Mouse (Mus musculus): ENCODE data around the gene Gemin5. TPM values are rescaled to one million over a fixed set of nuclear protein-coding genes. Genes with fewer than 3 reads are reported as not detected.
A peak's percentile ranks its signal among the peaks of the same experiment; 100 is the strongest.

Gemin5 gene
- total and polyA plus RNA-seq, 3 experiments = 3.2 to 9.3 (median 9.1) TPM

DNA sequence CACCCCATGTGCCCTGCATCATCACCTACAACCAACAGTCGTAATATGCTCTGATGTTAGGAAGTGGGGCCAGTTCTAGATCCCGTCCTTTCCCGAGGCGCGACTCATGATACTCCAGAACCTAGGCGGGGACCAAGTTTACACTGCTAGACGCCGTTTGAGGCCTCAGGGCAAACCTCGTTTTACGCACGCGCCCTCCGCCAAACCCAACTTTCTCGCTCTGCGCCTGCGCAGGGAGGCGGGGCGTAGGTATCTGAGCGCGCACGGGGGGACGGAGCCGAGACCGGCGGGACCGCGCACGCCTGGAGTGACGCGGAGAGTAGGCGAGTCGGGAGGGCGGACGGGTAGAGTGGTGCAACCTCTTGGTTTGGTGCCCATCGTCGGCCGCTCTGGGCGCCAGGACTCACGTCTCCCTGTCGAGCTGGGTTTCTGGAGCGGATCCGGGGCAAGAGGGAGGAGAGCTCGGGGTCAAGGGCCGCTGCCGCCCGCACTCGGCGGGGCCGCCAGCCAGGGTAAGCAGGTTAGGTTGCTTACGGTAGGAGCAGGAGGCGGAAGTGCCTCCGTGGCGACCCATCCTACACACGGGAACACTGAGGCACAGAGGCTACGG lies 64.5 kb downstream of the Gemin5 start, which contains the start of gene Cnot8:
Gene Cnot8, plus strand, starts transcription at position 457 of the 610 bp plus-strand sequence.
- Histone ChIP-seq H3K79me2 (replicated peaks; ENCODE audit: control insufficient read depth, insufficient read depth, low read length) (peaks cover 1% of the 10 kb centered on the region; the same call in 1 of the 2 replicates), H3K36me3 (ENCODE audit: control insufficient read depth, insufficient read depth, low read length) (no peaks in the 10 kb centered on the region), H3K27ac (peak within 1 kb of the TSS; percentile 89), H3K9ac (ENCODE audit: low read depth, low read length) (peak within 1 kb of the TSS; percentile 84), H3K4me1 (ENCODE audit: control insufficient read depth, insufficient read depth, low read length) (peaks cover 8% of the 10 kb centered on the region), H3K27me3 (ENCODE audit: control insufficient read depth, insufficient read depth, low read length) (no peaks in the 10 kb centered on the region), H3K4me3 (peak within 1 kb of the TSS; percentile 80)
- TF ChIP-seq EP300 (IDR thresholded peaks at IDR 0.05; ENCODE audit: insufficient read depth, low read depth, low read length) = 0 out of 2 replicates have a peak, but pooled peaks have one; percentile 32
- peak; percentile 90 for TF ChIP-seq POLR2A (IDR thresholded peaks at IDR 0.05; ENCODE audit: insufficient read depth, low read depth, low read length)
- no peak for TF ChIP-seq CTCF (IDR thresholded peaks at IDR 0.05)
- peak; percentile 99 to 100 for DNase-seq
- under 1% methylated on average over 55 of the region's 55 CpGs for WGBS
- intact Hi-C loops (cut with DNase I) = loop anchor here (2.0 to 10.0 kb wide), 4 partner anchors 97 to 302 kb away; partner anchors contain the start of genes Sap30l and Zfp692

DNA sequence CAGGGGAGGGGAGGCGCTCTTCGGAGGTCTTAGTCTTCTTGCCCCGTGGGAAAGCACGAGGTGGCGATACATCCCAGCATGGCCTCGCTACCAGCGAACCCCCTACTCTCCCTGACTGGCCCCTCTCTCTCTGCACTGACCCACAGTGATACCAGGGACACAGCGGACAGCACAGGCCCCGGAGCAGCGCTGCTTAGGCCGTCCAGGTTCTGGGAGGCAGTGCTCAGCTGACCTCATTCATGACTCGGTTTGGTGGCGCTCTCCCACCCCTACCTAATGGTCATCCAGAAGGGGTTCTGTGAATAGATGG lies 65.0 kb downstream of the Gemin5 start:
- Histone ChIP-seq H3K4me3 (peak overlapping the region; percentile 80), H3K27ac (peak overlapping the region; percentile 89), H3K9ac (ENCODE audit: low read depth, low read length) (peak overlapping the region; percentile 55), H3K27me3 (ENCODE audit: control insufficient read depth, insufficient read depth, low read length) (no peaks in the 10 kb centered on the region), H3K4me1 (ENCODE audit: control insufficient read depth, insufficient read depth, low read length) (peaks cover 8% of the 10 kb centered on the region), H3K36me3 (ENCODE audit: control insufficient read depth, insufficient read depth, low read length) (no peaks in the 10 kb centered on the region), H3K79me2 (replicated peaks; ENCODE audit: control insufficient read depth, insufficient read depth, low read length) (peaks cover 1% of the 10 kb centered on the region; the same call in 1 of the 2 replicates)
- 64% methylated on average over 13 of the region's 13 CpGs for WGBS
- no peak for DNase-seq
- intact Hi-C loops (cut with DNase I) = loop anchor here (2.0 to 10.0 kb wide), 4 partner anchors 96 to 301 kb away; partner anchors contain the start of genes Sap30l and Zfp692
- TF ChIP-seq POLR2A (IDR thresholded peaks at IDR 0.05; ENCODE audit: insufficient read depth, low read depth, low read length) (no peak), EP300 (IDR thresholded peaks at IDR 0.05; ENCODE audit: insufficient read depth, low read depth, low read length) (no peak), CTCF (IDR thresholded peaks at IDR 0.05) (no peak)

DNA sequence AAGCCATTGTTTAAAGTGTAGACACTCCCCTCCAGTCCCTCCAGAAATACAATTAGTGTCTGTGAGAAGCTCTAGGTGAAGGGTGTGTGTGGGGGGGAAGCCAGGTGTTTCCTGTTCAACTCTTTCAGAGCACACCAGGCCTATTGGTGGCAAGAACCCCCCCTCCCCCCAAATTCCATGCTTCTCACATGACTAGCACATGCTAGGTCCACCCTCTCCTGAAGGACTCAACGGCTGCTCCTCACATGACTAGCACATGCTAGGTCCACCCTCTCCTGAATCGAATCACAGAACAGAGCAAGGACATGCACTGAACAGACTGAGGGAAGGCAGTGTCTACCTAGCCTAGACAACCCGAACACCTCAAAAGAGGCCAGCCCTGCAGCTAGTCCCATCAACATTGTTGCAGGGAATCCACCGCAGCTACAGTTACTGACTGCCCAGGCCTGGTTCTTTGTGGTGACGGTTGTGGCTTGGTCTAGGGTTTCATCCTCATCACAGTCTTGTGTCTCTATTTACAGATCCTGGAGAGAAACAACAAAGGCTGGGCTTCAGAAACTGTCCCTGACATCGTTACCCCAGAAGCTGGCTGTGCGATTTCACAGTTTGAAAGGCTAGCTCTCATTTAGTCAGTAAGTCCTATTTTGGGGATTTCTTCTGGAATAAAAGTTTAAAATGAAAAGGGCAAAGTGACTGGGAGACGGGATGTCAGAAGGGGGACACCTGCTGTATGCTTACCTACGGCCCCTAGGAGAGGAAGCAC lies 65.6 kb downstream of the Gemin5 start:
- WGBS = 75% methylated on average over 9 of the region's 9 CpGs
- intact Hi-C loops (cut with DNase I) = loop anchor here (2.0 to 10.0 kb wide), 4 partner anchors 96 to 300 kb away; partner anchors contain the start of genes Sap30l and Zfp692
- DNase-seq = no peak
- Histone ChIP-seq H3K36me3 (ENCODE audit: control insufficient read depth, insufficient read depth, low read length) (no peaks in the 10 kb centered on the region), H3K4me3 (no peak overlapping the region), H3K79me2 (replicated peaks; ENCODE audit: control insufficient read depth, insufficient read depth, low read length) (no peaks in the 10 kb centered on the region), H3K27ac (peak overlapping the region; percentile 89; the same call in 1 of the 2 replicates), H3K4me1 (ENCODE audit: control insufficient read depth, insufficient read depth, low read length) (peaks cover 8% of the 10 kb centered on the region), H3K27me3 (ENCODE audit: control insufficient read depth, insufficient read depth, low read length) (no peaks in the 10 kb centered on the region), H3K9ac (ENCODE audit: low read depth, low read length) (no peak overlapping the region)
- 0 out of 2 replicates have a peak, but pooled peaks have one; percentile 18 for TF ChIP-seq EP300 (IDR thresholded peaks at IDR 0.05; ENCODE audit: insufficient read depth, low read depth, low read length)
- TF ChIP-seq POLR2A (IDR thresholded peaks at IDR 0.05; ENCODE audit: insufficient read depth, low read depth, low read length) = no peak
- no peak for TF ChIP-seq CTCF (IDR thresholded peaks at IDR 0.05)

DNA sequence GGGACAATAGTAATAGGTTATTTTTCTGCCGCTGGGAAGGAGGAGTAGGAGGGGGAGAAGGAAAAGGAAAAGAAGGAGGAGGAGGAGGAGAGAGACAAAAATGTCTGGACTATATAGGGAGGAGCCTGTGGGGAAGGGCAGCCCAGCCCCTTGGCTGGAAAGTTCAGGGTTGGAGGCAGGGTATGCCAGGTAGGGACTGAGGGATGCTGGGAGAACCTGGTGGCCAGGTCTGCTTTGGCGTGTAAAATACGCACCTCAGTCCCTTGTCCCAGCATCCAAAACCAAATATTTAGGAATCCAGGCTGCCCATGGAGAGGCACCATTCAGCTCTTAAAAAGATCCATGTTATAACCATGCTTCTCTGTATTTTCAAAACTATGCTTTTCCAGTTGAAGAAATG lies 66.2 kb downstream of the Gemin5 start:
- 67% methylated on average over 3 of the region's 3 CpGs for WGBS
- intact Hi-C loops (cut with DNase I) = loop anchor here (2.0 to 10.0 kb wide), 4 partner anchors 95 to 300 kb away; partner anchors contain the start of genes Sap30l and Zfp692
- H3K27ac ChIP-seq = peak overlapping the region; percentile 31; the same call in 1 of the 2 replicates

GRCm38 (mm10) chr11:58101194-58101720 lies 67.1 kb downstream of the Gemin5 start:
- intact Hi-C loops (cut with DNase I) = loop anchor here (5.0 to 10.0 kb wide), 3 partner anchors 139 to 299 kb away; partner anchors contain the start of genes Sap30l and Zfp692
- no peak overlapping the region for H3K27ac ChIP-seq
- H3K27me3 ChIP-seq (ENCODE audit: control insufficient read depth, insufficient read depth, low read length) = no peaks in the 10 kb centered on the region
- WGBS = 90% methylated on average over 4 of the region's 4 CpGs
- no peak for DNase-seq
- peaks cover 9% of the 10 kb centered on the region for H3K4me1 ChIP-seq (ENCODE audit: control insufficient read depth, insufficient read depth, low read length)
- no peak overlapping the region for H3K4me3 ChIP-seq
- no peaks in the 10 kb centered on the region for H3K36me3 ChIP-seq (ENCODE audit: control insufficient read depth, insufficient read depth, low read length)
- H3K9ac ChIP-seq (ENCODE audit: low read depth, low read length) = no peak overlapping the region
- H3K79me2 ChIP-seq (replicated peaks; ENCODE audit: control insufficient read depth, insufficient read depth, low read length) = no peaks in the 10 kb centered on the region
- TF ChIP-seq EP300 (IDR thresholded peaks at IDR 0.05; ENCODE audit: insufficient read depth, low read depth, low read length) = no peak
- no peak for TF ChIP-seq POLR2A (IDR thresholded peaks at IDR 0.05; ENCODE audit: insufficient read depth, low read depth, low read length)
- no peak for TF ChIP-seq CTCF (IDR thresholded peaks at IDR 0.05)

More for the DNA sequence above, 66.2 kb downstream of the Gemin5 start:
- Histone ChIP-seq H3K27me3 (ENCODE audit: control insufficient read depth, insufficient read depth, low read length) (no peaks in the 10 kb centered on the region), H3K4me1 (ENCODE audit: control insufficient read depth, insufficient read depth, low read length) (peaks cover 9% of the 10 kb centered on the region), H3K9ac (ENCODE audit: low read depth, low read length) (no peak overlapping the region), H3K4me3 (no peak overlapping the region), H3K79me2 (replicated peaks; ENCODE audit: control insufficient read depth, insufficient read depth, low read length) (no peaks in the 10 kb centered on the region), H3K36me3 (ENCODE audit: control insufficient read depth, insufficient read depth, low read length) (no peaks in the 10 kb centered on the region)
- TF ChIP-seq EP300 (IDR thresholded peaks at IDR 0.05; ENCODE audit: insufficient read depth, low read depth, low read length) = no peak
- no peak for TF ChIP-seq POLR2A (IDR thresholded peaks at IDR 0.05; ENCODE audit: insufficient read depth, low read depth, low read length)
- TF ChIP-seq CTCF (IDR thresholded peaks at IDR 0.05) = no peak
- no peak for DNase-seq
